Mouse (Mus musculus) bone marrow, adult 2 months (tissue): ENCODE measurements around the gene Rnh1. TPM values are rescaled to one million over a fixed set of nuclear protein-coding genes. Genes with fewer than 3 reads are reported as not detected.

Experiments used
- H3K27ac ChIP-seq: fragments of 200-500 bp; 2 replicates; pipeline ENCODE4 v1.5.1; 2012; ENCODE audit warnings: low read depth, mild to moderate bottlenecking, control low read depth, inconsistent platforms, low read length; ENCODE audit not compliant: control insufficient read depth, poor library complexity, insufficient read depth
- H3K4me1 ChIP-seq: fragments of 200-500 bp; 2 replicates; pipeline ENCODE4 v1.6.1; 2011; ENCODE audit warnings: low read length; ENCODE audit not compliant: control insufficient read depth, insufficient read depth
- H3K4me3 ChIP-seq: fragments of 200-500 bp; replicated peaks from 2 replicates; pipeline ENCODE3; 2011; ENCODE audit warnings: mild to moderate bottlenecking, low read depth, low read length, control low read depth; ENCODE audit not compliant: control insufficient read depth
- CTCF ChIP-seq: fragments of 200-500 bp; IDR thresholded peaks from 2 replicates; pipeline ENCODE4 v1.5.1; 2011; ENCODE audit warnings: low read length, control low read depth; ENCODE audit not compliant: control insufficient read depth, insufficient read depth
- POLR2A ChIP-seq: fragments of 200-500 bp; IDR thresholded peaks from 2 replicates; pipeline ENCODE4 v1.6.1; 2011; ENCODE audit warnings: low read depth, mild to moderate bottlenecking, control low read depth, low read length, borderline replicate concordance; ENCODE audit not compliant: control insufficient read depth
- WGBS: fragments of 180-500 bp; shearing (Covaris S2); methylation state at CpG from one replicate; pipeline ENCODE4 v1.1.7; 2018; 5-methylcytosine and 5-hydroxymethylcytosine counted together
- polyA plus RNA-seq: library from polyadenylated mRNA; stranded (reverse); fragments of >200 nt; gene quantifications from 2 replicates; pipeline ENCODE4 v1.2.4, GENCODE M21; 2011; ENCODE audit warnings: low replicate concordance; ENCODE audit not compliant: missing spikeins, insufficient read depth, insufficient read length

Rnh1 gene
- polyA plus RNA-seq, 1 experiment: 27.6 TPM

DNA sequence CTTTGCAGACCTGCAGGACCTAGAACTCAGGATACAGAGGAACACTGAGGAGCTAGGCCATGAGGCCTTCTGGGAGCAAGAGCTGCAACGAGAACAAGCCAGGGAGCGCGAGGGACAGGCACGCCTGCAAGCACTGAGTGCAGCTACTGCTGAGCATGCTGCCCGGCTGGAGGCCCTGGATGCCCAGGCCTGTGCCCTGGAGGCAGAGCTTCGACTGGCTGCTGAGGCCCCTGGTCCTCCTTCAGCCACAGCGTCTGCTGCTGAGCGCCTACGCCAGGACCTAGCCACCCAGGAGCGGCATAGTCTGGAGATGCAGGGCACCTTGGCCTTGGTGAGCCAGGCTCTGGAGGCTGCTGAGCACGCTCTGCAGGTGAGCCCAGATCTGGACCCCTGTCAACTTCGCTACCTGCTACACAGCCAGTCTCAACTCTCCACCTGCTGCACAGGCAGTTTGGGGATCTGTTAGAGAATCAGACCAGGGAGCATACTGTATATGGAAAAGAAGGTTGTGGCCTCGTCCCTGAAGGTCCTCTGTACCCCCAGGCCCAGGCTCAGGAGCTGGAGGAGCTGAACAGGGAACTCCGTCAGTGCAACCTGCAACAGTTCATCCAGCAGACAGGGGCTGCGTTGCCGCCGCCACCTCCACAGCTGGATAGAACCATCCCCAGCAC, 44.8 kb upstream of the Rnh1 start:
- peak; percentile 23; the same call in 1 of the 2 replicates for TF ChIP-seq POLR2A
- TF ChIP-seq CTCF: no peak
- peaks cover 4% of the 10 kb centered on the region; the same call in 1 of the 2 replicates for H3K4me1 ChIP-seq
- 93% methylated on average over 17 of the region's 17 CpGs for WGBS
- no peak overlapping the region for H3K4me3 ChIP-seq
- H3K27ac ChIP-seq: no peak overlapping the region

DNA sequence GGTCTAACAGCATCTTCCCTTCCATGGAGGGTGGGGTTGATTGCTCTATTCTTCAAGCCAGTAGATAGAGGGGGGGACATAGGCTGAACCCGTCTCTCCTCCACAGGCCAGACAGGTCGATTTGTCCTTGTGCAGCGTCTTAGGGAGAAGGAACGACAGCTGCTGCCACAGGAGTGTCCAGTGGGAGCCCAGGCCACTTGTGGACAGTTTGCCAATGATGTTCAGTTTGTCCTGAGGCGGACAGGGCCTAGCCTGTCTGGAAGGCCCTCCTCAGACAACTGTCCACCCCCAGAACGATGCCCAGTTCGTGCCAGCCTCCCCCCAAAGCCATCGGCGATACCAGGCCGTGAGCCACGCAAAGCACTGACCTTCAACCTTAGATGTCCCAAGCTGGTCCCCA, 44.2 kb upstream of the Rnh1 start:
- no peak for TF ChIP-seq CTCF
- no peak for TF ChIP-seq POLR2A
- no peak overlapping the region for H3K4me3 ChIP-seq
- peaks cover under 1% of the 10 kb centered on the region; the same call in 1 of the 2 replicates for H3K4me1 ChIP-seq
- no peak overlapping the region for H3K27ac ChIP-seq
- 94% methylated on average over 11 of the region's 11 CpGs for WGBS

DNA sequence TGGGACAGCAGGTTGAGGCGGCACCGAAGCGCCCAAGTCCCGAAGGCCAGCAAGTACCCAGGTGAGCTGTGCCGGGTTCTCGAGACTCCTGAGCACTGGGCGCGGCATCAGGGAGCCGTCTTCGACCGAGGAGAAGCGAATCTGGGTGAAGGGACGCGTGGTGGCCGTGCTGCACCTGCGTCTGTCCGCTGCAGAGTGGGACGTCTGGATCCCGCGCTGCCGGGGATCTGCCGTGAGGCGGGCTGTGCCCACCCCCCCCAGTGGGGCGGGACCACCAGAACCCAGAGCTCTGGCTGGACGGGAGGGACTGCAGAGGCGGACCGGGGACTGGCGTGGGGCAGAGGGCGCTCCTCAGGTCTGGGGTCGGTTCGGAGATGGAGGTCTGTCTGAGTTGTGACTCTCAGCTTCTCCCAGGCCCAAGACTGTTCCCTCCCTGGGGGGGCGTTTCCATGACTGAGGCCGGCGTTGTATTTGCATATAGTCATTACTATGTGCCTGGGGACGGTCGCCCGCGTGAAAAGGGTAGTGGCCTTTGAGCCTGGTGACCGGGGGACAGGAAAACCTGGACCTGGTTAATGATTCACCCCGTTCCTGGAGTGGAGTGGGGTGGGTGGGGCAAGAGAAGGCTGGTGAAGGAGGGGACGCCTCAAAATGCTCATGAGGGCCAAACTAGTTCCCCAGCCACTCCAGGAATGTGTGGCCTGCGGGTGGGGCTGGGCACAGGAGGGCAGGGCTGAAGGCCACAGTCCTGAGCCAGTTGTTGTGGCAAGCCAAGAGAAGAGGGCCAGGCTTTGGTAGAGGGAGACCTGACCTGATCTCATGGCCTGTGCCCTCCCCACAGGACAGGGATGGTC, 43.5 kb upstream of the Rnh1 start:
- peak overlapping the region; percentile 71 for H3K4me3 ChIP-seq
- WGBS: 2% methylated on average over 42 of the region's 42 CpGs
- TF ChIP-seq CTCF (no peak), POLR2A (peak; percentile 17; the same call in 1 of the 2 replicates)
- H3K4me1 ChIP-seq: no peaks in the 10 kb centered on the region
- peak overlapping the region; percentile 62 for H3K27ac ChIP-seq

DNA sequence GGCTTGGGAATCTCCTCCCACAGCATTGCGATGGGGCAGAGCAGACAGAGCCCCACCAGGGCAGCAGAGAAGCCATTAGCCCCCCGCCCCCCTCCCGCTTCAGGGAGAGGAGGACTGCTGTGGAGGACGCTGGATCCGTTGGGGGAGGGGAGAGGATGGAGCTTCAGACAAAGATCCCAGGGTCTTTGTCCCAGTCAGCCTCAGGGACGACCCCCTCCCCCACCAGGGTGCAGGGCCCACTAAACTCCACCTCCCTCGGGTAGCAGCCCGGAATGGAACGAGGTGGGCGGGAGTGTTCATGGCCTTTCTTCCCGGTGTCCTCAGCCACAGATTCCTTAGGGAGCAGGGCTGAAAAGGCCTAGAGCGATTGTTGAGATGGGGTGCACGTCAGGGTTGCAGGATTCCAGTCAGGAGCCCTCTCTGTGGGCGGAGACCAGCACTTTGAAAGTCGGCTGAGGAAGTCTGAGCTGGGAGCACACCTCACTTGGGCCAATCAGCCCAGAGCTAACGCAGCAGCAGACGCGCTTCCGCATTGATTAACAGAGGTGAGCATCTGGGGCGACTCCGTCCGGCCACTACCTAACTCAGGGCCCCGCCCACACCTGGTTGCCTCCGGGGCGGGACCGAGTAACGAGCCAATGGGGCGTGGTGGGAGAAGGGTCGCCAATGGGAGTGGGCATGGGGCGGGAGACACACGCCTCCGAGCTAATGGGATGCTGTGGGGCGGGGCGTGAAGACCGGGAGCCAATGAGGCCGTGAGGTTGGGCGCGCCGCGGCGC, 42.6 kb upstream of the Rnh1 start, which contains the start of gene Rassf7:
TSS of gene Rassf7 (plus strand) at position 760 of the 779 bp plus-strand sequence.
- TF ChIP-seq POLR2A (peak; percentile 7; the same call in 1 of the 2 replicates), CTCF (no peak)
- WGBS: 5% methylated on average over 41 of the region's 41 CpGs
- Histone ChIP-seq H3K4me1 (no peaks in the 10 kb centered on the region), H3K4me3 (peak within 1 kb of the TSS; percentile 71), H3K27ac (peak within 1 kb of the TSS; percentile 62)

DNA sequence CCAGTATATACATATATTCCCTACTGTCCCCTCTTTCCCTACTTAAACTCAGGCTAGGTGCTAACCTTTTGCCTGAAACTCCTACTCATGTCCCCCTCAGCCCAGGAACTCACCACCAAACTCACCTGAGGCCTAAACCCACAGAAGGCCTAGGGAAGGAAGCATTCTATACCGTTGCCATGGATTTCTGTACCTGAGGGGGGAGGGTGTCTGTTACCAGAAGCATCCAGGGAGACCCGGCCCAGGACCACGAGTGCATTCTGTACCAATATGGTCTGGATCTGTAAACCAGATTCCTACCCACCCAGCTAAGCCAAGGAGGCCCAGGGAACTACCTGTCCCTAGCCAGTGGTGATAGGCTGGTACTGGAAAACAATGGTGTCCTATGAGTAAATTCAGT, 41.7 kb upstream of the Rnh1 start:
- no peak overlapping the region for H3K27ac ChIP-seq
- WGBS: 86% methylated on average over 3 of the region's 3 CpGs

DNA sequence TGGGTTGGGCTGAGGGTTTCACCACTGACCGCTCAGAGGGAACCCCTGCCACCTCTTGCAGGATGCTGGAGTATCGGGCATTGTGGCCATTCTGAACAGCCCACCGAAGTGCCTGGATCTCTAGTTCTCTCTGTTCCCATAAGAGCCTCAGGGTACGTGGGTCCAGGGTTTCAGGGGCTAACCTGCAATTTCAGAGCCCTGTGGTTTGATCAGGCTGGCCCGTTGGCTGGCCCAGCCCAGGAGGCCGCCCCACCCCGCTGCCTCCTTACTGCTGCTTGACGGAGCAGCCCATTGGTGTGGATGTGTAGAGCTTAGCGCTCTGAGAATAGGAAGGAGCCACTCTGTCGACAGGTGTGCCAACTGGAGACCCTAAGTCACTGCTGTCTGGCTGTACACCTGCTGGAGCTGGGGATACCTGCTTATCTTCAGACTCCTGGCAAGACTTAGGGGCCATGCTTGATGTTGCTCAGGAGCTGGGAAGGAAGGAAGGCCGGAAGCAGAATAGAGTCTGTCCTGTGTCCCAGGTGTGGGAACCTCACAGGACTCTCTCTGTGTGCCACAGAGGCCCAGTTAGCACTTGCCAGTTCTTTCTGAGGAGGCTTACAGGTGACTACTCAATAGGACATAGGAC, 41.1 kb upstream of the Rnh1 start, which contains the start of gene Lmntd2:
TSS of gene Lmntd2 (minus strand) at position 476 of the 631 bp plus-strand sequence.
- Histone ChIP-seq H3K4me1 (peaks cover 6% of the 10 kb centered on the region), H3K4me3 (no peak within 1 kb of the TSS), H3K27ac (peak within 1 kb of the TSS; percentile 24; the same call in 1 of the 2 replicates)
- WGBS: 90% methylated on average over 11 of the region's 11 CpGs
- TF ChIP-seq POLR2A: no peak
- TF ChIP-seq CTCF: no peak

More for the DNA sequence above, 41.7 kb upstream of the Rnh1 start:
- Histone ChIP-seq H3K4me1 (peaks cover 4% of the 10 kb centered on the region; the same call in 1 of the 2 replicates), H3K4me3 (no peak overlapping the region)
- TF ChIP-seq CTCF: no peak
- no peak for TF ChIP-seq POLR2A

DNA sequence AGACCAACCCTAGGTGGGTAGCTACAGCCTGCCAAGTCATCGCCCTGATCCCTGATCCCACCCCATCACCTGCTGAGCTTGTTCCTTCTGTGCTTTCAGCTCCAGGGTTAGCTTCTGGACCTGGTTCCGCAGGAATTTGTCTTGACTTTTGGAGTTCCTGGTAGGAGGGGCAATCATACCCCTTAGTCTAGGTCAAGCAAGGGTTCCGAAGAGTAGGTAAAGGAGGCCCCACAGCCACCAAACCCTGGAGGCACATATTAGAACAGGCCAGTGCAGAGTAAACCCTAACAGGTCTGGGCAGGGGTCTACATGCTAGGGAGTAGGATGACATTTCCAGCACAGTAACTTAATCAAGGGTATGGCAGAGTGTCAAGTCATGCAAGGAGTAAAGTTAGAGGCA, 40.5 kb upstream of the Rnh1 start:
- TF ChIP-seq POLR2A: no peak
- no peak for TF ChIP-seq CTCF
- H3K4me3 ChIP-seq: no peak overlapping the region
- WGBS: 93% methylated on average over 3 of the region's 3 CpGs
- no peak overlapping the region for H3K27ac ChIP-seq
- H3K4me1 ChIP-seq: peaks cover 6% of the 10 kb centered on the region

DNA sequence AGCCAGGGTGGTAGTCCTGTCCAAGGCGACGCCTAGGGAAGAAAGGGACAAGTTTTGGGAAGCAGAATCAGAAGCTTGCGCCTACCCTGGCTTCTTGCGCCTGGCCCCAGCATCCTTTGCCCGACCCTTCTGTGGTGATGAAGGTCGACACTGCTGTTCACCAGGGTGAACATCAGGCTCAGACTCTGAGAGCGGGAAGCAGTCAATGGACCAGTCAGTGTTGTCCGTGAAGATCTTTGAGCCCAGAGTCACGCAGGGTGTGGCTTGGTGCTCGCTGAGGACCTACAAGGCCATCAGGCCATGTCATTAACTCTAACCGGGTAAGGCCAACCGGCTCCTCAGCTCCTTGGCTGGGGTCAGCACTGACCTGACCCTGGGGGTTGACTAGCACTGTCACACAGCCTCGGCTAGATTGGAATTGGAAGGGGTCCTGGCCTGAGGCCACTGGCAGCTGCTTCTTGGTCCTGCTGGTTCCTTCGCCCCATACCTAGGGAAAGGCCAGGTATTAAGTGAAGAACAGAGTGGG, 38.0 kb upstream of the Rnh1 start:
- peaks cover 6% of the 10 kb centered on the region for H3K4me1 ChIP-seq
- no peak for TF ChIP-seq POLR2A
- no peak for TF ChIP-seq CTCF
- no peak overlapping the region for H3K27ac ChIP-seq
- no peak overlapping the region for H3K4me3 ChIP-seq
- WGBS: 88% methylated on average over 14 of the region's 14 CpGs
